Mouse (Mus musculus) liver, embryonic 11.5 days (tissue): ENCODE data around the gene Nfia. TPM values are rescaled to one million over a fixed set of nuclear protein-coding genes. Genes with fewer than 3 reads are reported as not detected.

Source experiments
- ATAC-seq: fragments of 200-750 bp; cut with Nextera tagmentation; replicated peaks from 2 replicates; pipeline ENCODE4 v1.8.0; 2017; ENCODE audit warnings: moderate number of reproducible peaks, mild to moderate bottlenecking, moderate TSS enrichment, moderate library complexity; ENCODE audit not compliant: low FRiP score
- DNase-seq: peaks from one replicate; pipeline ENCODE4 v3.0.0-alpha.2; 2017; ENCODE audit warnings: low spot score
- H3K27ac ChIP-seq: fragments of 300-500 bp; sonication (generic); 2 replicates; pipeline ENCODE4 v1.5.1; 2014; ENCODE audit warnings: mild to moderate bottlenecking, low read depth, low read length, control low read depth
- H3K27me3 ChIP-seq: fragments of 300-500 bp; sonication (generic); replicated peaks from 2 replicates; pipeline ENCODE4 v1.6.1; 2014; ENCODE audit warnings: low read length, mixed read lengths; ENCODE audit not compliant: control insufficient read depth, insufficient read depth
- H3K36me3 ChIP-seq: fragments of 300-500 bp; sonication (generic); 2 replicates; pipeline ENCODE4 v1.6.1; 2014; ENCODE audit warnings: mild to moderate bottlenecking, low read length, moderate library complexity, mixed read lengths; ENCODE audit not compliant: control insufficient read depth, insufficient read depth
- H3K4me1 ChIP-seq: fragments of 300-500 bp; sonication (generic); replicated peaks from 2 replicates; pipeline ENCODE4 v1.6.1; 2014; ENCODE audit warnings: low read length, mixed read lengths; ENCODE audit not compliant: control insufficient read depth, insufficient read depth
- H3K4me2 ChIP-seq: fragments of 300-500 bp; sonication (generic); 2 replicates; pipeline ENCODE4 v1.6.1; 2014; ENCODE audit warnings: mild to moderate bottlenecking, control low read depth, moderate library complexity
- H3K4me3 ChIP-seq: fragments of 300-500 bp; sonication (generic); 2 replicates; pipeline ENCODE4 v1.5.1; 2014; ENCODE audit warnings: low read depth, low read length, control low read depth
- H3K9ac ChIP-seq: fragments of 300-500 bp; sonication (generic); 2 replicates; pipeline ENCODE4 v1.6.1; 2014; ENCODE audit warnings: low read depth, low read length, control low read depth
- H3K9me3 ChIP-seq: fragments of 300-500 bp; sonication (generic); 2 replicates; pipeline ENCODE4 v1.6.1; 2016; ENCODE audit warnings: low read length, inconsistent platforms, mixed read lengths; ENCODE audit not compliant: control insufficient read depth
- WGBS: fragments of 180-500 bp; shearing (Covaris S2); extraction: QIAGEN DNeasy Blood & Tissue Kit; methylation state at CpG from one replicate; pipeline ENCODE4 v1.1.7; 2014; 5-methylcytosine and 5-hydroxymethylcytosine counted together
- polyA plus RNA-seq: library from polyadenylated mRNA; unstranded; fragments of >200 nt; fragmentation: Nextera tagmentation; extraction: Ambion mirVana; gene quantifications from 2 replicates; pipeline ENCODE4 v1.2.1, GENCODE M21; 2014

Gene Nfia
- polyA plus RNA-seq, 1 experiment from 2014 or later: 11.3 TPM

DNA sequence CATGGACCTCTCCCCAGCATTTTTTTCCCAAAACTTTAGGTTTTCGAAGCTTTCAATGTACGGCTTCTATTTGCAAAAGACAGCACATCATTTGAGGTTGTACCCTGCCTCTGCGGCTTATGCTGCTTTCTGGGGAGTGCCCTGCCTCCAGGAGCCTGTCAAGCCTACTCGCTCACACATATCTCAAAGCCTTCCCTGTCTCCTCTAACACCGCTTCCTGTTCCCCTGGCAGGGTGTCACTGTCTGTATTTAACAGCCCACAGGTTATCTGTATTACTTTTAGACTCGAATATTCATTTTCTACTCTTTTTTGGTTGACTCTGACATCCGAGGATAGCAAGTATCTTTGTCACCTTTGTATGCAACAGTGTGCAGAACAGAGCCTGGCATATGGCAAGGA, 304.1 kb downstream of the Nfia start:
- no peak for DNase-seq
- H3K9ac ChIP-seq: no peak overlapping the region
- no peak overlapping the region for H3K27ac ChIP-seq
- H3K4me2 ChIP-seq: no peak overlapping the region
- no peaks in the 10 kb centered on the region for H3K9me3 ChIP-seq
- H3K36me3 ChIP-seq: peaks cover 3% of the 10 kb centered on the region; the same call in 1 of the 2 replicates
- no peak for ATAC-seq
- H3K4me1 ChIP-seq: no peaks in the 10 kb centered on the region
- no peak overlapping the region for H3K4me3 ChIP-seq
- 51% methylated on average over 7 of the region's 7 CpGs for whole genome bisulfite sequencing
- no peaks in the 10 kb centered on the region for H3K27me3 ChIP-seq

DNA sequence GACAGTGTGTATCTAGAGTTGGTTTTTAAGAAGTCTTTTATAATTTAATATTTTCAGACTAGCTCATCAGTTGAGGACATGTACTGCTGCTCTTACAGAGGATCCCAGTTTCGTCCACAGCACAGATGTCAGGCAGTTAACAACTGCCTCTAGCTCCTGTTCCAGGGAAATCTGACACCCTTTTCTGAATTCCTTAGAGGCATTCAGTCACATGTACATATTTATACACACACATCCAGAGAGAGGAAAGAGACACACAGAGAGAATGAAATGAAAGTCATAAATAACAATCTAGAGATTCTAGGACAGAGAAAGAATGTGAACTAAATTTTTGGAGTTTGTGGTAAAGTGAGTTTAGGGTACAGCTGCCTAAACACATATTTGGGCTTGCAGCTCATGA, 308.1 kb downstream of the Nfia start:
- no peak for DNase-seq

DNA sequence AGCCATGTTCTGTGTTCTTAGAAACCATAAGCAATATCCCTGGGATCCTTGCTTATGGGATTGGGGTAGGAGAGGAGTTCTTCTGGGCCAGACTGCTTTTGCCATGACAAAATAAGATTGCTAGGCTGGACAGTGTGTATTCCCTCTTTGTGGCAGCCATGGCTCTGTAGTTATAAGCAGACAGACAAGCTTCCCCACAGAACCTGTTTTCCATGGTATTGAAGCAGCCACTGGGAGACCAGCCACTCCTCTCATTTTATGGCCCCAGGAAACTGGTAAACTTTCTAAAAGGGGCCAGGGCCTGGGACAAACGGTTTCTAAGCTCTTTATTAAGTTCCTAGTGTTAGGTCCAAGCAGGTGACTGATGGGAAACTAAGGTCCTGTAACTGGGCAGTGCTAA, 309.4 kb downstream of the Nfia start:
- ATAC-seq: no peak
- H3K27me3 ChIP-seq: no peaks in the 10 kb centered on the region
- no peaks in the 10 kb centered on the region for H3K9me3 ChIP-seq
- H3K27ac ChIP-seq: no peak overlapping the region
- no peaks in the 10 kb centered on the region for H3K36me3 ChIP-seq
- no peak overlapping the region for H3K4me2 ChIP-seq
- H3K9ac ChIP-seq: no peak overlapping the region
- 42% methylated on average over 1 of the region's 1 CpGs for WGBS
- H3K4me1 ChIP-seq: 0 out of 2 replicates have a peak, but pooled peaks cover 2% of the 10 kb centered on the region
- no peak overlapping the region for H3K4me3 ChIP-seq
- DNase-seq: no peak

More for the DNA sequence above, 308.1 kb downstream of the Nfia start:
- Histone ChIP-seq H3K4me3 (no peak overlapping the region), H3K9ac (no peak overlapping the region), H3K9me3 (no peaks in the 10 kb centered on the region), H3K4me2 (no peak overlapping the region), H3K27me3 (no peaks in the 10 kb centered on the region), H3K27ac (no peak overlapping the region), H3K36me3 (no peaks in the 10 kb centered on the region), H3K4me1 (0 out of 2 replicates have a peak, but pooled peaks cover 2% of the 10 kb centered on the region)
- 61% methylated on average over 1 of the region's 1 CpGs for WGBS
- ATAC-seq: no peak

DNA sequence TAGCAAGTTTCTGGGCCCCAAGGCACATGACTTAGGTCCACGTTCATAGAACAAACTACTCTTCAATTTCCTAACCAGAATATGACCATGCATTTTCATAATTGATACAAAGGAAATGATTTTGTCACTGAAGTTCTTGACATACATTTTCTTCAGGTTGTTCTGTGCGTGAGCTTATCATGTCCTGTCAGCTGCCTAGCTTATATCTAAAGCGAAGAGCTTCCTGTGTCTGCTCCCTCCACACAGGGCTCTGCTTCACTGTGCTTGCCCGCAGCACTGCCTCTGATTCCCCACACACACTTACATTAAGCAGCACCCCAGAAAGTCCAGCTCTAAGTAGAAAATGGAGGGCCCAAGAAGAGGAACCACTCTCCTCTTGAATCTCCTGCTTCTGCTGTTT, 310.0 kb downstream of the Nfia start:
- no peak for ATAC-seq
- H3K4me3 ChIP-seq: no peak overlapping the region
- 37% methylated on average over 4 of the region's 4 CpGs for WGBS

DNA sequence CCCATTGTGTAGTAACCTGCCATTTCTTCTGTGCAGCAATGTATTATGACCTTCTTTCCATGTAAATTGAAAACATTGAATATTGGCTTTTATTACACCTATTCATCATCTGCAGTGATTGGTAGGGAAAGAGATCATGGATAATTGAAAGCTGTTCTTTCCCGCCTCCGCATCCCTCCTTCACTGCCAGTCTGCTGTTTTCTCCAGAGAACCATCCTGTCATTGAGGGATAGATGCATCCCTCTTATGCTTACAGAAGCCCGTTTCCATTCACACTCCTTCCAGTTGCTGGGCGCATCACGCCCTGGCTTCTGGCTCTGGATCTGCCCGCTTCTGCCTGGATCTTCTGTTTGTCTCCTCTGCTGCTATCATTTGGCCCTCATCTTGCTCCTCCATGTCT, 312.5 kb downstream of the Nfia start:
- Histone ChIP-seq H3K27ac (no peak overlapping the region), H3K36me3 (no peaks in the 10 kb centered on the region), H3K4me3 (no peak overlapping the region), H3K4me1 (0 out of 2 replicates have a peak, but pooled peaks cover 2% of the 10 kb centered on the region), H3K27me3 (no peaks in the 10 kb centered on the region), H3K9ac (no peak overlapping the region), H3K9me3 (no peaks in the 10 kb centered on the region), H3K4me2 (no peak overlapping the region)
- no peak for DNase-seq
- 84% methylated on average over 6 of the region's 6 CpGs for WGBS
- ATAC-seq: no peak

More for the DNA sequence above, 310.0 kb downstream of the Nfia start:
- DNase-seq: no peak
- Histone ChIP-seq H3K4me1 (0 out of 2 replicates have a peak, but pooled peaks cover 2% of the 10 kb centered on the region), H3K36me3 (no peaks in the 10 kb centered on the region), H3K27ac (no peak overlapping the region), H3K4me2 (no peak overlapping the region), H3K9me3 (no peaks in the 10 kb centered on the region), H3K9ac (no peak overlapping the region), H3K27me3 (no peaks in the 10 kb centered on the region)

DNA sequence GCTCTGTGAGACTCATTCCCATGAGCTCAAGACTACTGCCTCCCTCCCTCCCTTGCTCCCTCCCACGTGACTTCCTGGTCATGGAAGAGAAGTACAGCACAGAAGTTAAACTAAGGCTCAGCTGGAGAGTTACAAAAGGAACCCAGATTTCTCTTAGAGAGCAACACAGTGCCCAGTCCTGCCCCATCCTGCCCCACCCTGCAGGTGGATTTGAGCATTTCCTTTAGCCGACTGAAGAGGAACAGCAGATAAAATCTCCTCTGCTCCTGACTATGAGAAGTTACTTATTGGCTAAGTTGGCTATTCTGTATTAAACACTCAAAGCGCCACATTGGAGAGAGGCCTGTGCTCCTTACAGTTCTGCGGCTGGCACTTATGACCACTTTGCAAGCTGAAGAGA, 314.4 kb downstream of the Nfia start:
- peaks cover 5% of the 10 kb centered on the region; the same call in 1 of the 2 replicates for H3K4me1 ChIP-seq
- no peaks in the 10 kb centered on the region for H3K27me3 ChIP-seq
- no peak overlapping the region for H3K9ac ChIP-seq
- H3K36me3 ChIP-seq: no peaks in the 10 kb centered on the region
- DNase-seq (no peak), ATAC-seq (no peak)
- no peaks in the 10 kb centered on the region for H3K9me3 ChIP-seq
- H3K4me2 ChIP-seq: no peak overlapping the region
- H3K27ac ChIP-seq: no peak overlapping the region
- 69% methylated on average over 4 of the region's 4 CpGs for WGBS
- no peak overlapping the region for H3K4me3 ChIP-seq

DNA sequence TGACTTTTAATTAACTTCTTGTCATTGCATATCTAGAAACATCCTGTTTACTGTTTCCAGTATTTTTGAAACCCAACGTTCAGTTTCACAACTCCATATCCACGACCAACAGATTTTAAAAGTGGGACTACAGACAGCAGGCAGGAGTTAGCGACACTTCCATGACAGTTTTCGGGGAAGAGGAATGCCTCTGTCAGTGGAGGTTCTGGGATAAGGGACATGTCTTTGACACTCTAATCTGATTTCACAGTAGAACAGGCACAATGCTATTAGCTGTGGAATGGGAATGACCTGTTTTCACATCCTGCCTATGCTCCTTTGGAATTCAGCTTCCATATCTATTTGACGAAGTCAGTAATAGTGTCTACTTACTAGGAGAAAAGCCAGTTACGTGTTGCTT, 317.5 kb downstream of the Nfia start:
- ATAC-seq: no peak
- Histone ChIP-seq H3K4me2 (no peak overlapping the region), H3K4me1 (peaks cover 6% of the 10 kb centered on the region; the same call in 1 of the 2 replicates), H3K27me3 (no peaks in the 10 kb centered on the region), H3K4me3 (no peak overlapping the region), H3K36me3 (no peaks in the 10 kb centered on the region), H3K27ac (no peak overlapping the region), H3K9ac (no peak overlapping the region), H3K9me3 (no peaks in the 10 kb centered on the region)
- 62% methylated on average over 6 of the region's 6 CpGs for WGBS
- no peak for DNase-seq

DNA sequence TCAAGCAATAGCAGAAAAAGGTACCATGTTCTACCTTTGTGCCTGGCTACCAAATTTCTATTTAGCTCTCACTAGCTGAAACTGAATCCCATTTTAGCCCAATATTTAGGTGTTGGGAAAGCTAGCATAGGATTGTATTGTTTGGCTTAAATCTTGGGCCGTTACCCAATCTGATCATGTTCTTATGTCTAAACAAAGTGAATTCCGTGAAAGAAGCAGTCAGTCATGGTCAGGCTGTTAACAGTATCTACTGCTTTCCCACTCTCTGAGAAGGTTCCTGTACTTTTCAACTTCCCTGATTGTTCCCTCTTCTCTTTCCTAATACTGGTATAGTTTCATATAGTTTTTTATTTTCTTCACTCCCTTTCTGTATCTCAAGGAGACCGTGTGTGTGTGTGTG, 318.1 kb downstream of the Nfia start:
- H3K4me2 ChIP-seq: no peak overlapping the region
- no peak overlapping the region for H3K27ac ChIP-seq
- ATAC-seq (no peak), DNase-seq (no peak)
- H3K36me3 ChIP-seq: no peaks in the 10 kb centered on the region
- WGBS: 75% methylated on average over 3 of the region's 3 CpGs
- no peaks in the 10 kb centered on the region for H3K27me3 ChIP-seq
- H3K9me3 ChIP-seq: no peaks in the 10 kb centered on the region
- no peak overlapping the region for H3K4me3 ChIP-seq
- peaks cover 6% of the 10 kb centered on the region; the same call in 1 of the 2 replicates for H3K4me1 ChIP-seq
- H3K9ac ChIP-seq: no peak overlapping the region

DNA sequence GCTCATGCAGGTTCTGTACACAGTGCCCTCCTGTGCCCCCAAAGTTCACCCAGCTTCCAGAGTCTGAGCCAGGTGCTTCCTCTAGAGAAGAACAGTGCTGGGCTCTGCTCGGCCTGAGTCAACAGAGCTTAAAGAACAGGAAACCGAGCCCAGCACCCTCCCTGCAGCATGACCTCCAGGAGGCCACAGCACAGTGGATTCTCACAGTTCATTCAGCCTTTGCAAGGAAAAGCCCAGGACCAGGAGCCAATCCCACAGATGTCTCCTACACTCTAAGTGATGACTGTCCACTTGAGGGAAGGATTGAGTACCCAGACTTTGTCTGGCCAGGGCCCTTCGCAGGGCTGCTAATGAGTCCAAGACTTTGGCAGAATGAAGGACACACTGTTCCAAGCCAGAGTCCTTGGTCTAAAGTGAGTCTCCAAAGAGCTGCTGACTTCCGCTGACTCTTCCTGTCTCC, 318.9 kb downstream of the Nfia start:
- DNase-seq: no peak
- 37% methylated on average over 4 of the region's 4 CpGs for WGBS
- Histone ChIP-seq H3K4me3 (no peak overlapping the region), H3K9ac (no peak overlapping the region), H3K36me3 (no peaks in the 10 kb centered on the region), H3K4me1 (peaks cover 6% of the 10 kb centered on the region; the same call in 1 of the 2 replicates), H3K27me3 (no peaks in the 10 kb centered on the region), H3K4me2 (no peak overlapping the region), H3K27ac (no peak overlapping the region; the same call in 1 of the 2 replicates), H3K9me3 (no peaks in the 10 kb centered on the region)
- peak; percentile 63; the same call in 1 of the 2 replicates for ATAC-seq
